Mouse (Mus musculus) frontal cortex, postnatal 25 days (tissue): ENCODE data around the gene Zfp367.

Source experiments
- DNase-seq, 2 experiments: peaks; one replicate each; pipeline ENCODE4 v3.0.0; 2022; ENCODE audit warnings: low spot score in 2 of 2

Gene Zfp367

DNA sequence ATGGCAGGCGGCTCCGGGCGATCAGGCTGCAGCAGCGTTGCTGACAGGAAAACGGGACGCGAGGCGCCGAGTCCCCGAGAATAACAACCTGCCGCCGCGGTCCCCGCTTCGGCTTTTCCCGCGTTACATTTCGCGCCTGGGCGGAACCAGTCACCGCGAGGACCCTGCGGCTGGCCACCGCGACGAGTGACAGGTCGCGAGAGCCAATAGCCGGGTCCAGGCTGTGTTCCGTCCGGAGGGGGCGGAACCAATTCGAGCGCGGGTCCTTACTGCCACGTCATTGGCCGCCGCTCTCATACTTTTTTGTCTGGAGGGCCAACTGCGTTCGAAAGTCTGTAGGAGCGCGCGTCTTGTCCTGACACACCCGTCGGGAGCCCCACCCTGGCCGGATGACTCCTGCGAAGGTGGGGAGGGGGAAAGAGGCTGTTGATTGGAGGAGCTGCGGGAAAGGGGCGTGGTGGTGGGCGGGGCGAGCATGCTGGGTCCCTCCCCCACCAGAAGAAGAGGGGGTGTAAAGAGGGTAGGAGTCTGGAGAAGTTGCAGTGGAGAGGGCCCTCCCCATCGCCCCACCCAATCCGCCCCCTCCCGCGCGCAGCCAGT is at the start of gene Zfp367:
Gene Zfp367 (minus strand): TSS at position 120 of the 600 bp plus-strand sequence.
- peak; percentile 88 to 94 for DNase-seq

- no peak for DNase-seq
Observed at GRCm38 (mm10) chr13:64200911-64201310, 47.9 kb upstream of the Zfp367 start.

DNA sequence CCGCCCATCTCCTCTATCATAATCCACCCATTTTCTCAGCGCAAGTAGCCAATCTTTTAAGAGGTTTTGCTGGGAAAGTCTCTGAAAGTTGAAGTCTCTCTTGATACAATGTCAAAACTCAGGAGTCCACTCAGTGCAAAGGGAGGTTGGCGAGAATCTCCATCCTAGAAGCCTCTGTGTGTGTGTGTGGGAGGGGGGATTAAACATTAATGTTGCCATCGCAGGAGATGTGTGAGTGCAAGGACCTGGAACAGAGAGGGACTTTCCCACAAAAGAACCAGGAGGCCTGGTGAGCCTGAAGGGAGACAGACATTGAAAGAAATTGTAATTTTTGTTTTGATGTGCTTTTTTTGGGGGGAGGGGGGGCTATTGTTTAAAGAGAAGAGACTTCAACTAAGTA is 45.3 kb upstream of the Zfp367 start:
- DNase-seq: no peak

GRCm38 (mm10) chr13:64197899-64198298 is 44.9 kb upstream of the Zfp367 start:
- DNase-seq: no peak

DNA sequence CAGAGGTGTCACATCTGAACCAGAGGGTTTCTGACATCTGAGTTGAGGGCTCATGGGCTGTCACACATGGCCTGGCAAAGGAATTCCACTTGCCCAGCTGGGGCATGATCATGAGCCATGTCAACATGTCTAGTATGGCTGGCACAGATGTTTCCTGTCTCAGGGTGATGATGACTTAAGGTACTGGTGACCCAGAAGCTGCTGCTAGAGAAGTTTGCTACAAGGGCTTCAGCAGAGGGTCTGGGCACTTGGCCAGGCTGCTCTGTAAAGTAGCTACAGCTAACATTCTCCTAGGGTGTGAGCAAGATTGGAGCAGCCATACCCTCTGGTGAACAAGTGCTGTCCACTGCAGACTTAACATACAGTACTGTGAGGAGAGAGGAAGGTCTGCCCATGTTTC is 34.1 kb upstream of the Zfp367 start:
- no peak for DNase-seq

- DNase-seq: no peak
Observed at GRCm38 (mm10) chr13:64186516-64186915, 33.5 kb upstream of the Zfp367 start.

DNA sequence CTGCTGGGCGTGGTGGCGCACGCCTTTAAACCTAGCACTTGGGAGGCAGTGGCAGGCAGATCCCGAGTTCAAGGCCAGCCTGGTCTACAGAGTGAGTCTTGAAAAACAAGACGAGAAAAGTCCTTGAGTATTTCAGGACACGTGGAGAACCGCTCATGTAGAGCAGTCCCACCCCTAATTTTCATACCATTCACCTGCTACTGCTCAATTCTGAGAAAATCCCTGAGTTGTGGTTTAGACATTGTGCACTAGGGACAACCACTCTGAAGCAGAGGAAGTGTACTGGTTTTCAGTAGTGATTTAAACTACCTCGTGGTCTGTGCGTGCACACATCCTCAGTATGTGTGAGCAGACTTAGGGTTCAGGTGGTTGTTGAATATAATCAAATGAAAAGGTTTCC is 32.6 kb upstream of the Zfp367 start:
- DNase-seq: no peak

DNA sequence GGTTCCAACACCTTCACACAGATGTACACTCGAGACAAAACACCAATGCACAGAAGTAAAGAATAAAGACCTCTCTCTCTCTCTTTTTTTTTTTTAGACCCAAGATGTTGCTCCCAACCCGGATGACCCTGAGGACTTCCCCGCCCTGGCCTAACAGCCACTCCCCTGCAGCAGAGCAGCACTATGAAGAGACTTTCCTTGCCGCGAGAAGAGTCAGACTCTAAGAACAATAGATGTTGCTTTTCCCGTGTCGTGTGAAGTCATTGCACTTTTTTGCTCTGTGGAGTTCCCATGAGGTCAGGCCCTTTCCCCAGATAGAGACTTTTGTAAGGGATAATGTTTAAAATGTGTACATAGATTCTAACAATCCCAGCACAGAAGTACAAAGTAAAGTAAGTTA is 32.2 kb upstream of the Zfp367 start:
- DNase-seq: no peak

DNA sequence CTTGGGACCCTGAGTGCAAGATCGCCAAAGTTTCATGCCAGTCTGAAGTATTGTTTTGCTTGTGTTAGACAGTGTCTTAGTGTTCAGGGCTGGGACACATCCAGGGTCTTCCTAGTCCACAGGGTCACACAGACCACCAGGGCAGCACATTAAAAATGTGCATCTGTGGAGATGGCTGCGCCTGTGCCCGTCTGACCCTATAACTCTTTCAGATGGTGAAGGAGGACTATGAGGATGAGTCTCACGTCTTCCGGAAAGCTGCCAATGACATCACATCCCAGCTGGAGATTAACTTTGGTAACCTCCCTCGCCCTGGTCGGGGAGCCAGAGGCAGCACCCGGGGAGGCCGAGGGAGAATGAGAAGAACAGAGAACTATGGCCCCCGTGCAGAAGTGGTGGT is 31.4 kb upstream of the Zfp367 start:
- no peak for DNase-seq

DNA sequence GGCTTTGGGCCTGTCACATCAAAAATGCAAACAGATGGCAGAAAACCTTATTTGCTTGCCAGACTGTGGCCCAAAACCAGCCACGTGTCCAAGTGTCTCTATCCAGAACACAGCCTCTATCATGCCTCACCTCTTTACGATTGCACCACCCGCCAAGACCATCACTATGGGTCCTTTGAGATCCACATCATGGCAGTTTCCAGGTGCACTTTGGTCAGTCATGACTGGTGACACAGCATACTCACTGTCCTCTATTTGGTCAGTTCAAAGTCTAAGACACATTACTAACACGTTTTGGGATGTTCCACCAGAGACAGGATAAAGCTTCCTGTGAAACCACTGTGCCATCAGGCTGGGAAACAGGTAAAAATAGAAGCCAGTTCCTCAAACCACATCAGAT is 30.6 kb upstream of the Zfp367 start:
- DNase-seq: no peak

DNA sequence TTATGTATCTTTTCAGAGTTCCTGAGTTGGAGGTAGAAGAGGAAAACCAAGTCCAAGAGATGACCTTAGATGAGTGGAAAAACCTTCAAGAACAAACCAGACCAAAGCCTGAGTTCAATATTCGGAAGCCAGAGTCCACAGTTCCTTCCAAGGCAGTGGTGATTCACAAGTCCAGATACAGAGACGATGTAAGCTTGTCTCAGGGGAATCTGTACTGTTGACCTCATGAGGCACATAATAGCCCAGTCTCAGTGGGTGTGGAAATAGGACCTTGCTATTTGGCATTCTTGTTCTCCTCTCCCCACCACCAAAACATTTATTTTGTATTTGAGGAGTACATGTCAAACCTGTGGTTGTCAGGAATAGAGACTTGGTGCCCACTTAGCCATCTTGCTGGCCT is 29.1 kb upstream of the Zfp367 start:
- DNase-seq: no peak

GRCm38 (mm10) chr13:64180888-64181287 is 27.9 kb upstream of the Zfp367 start:
- DNase-seq: peak in 1 of 2 experiments; percentile 43

- no peak for DNase-seq
Observed at GRCm38 (mm10) chr13:64180300-64180699, 27.3 kb upstream of the Zfp367 start.

GRCm38 (mm10) chr13:64178746-64179652 is 26.0 kb upstream of the Zfp367 start:
- no peak for DNase-seq

GRCm38 (mm10) chr13:64178000-64178399 is 25.0 kb upstream of the Zfp367 start:
- no peak for DNase-seq

- DNase-seq: no peak
Observed at GRCm38 (mm10) chr13:64169746-64170145, 16.7 kb upstream of the Zfp367 start.

GRCm38 (mm10) chr13:64163147-64163715 is 10.2 kb upstream of the Zfp367 start:
- DNase-seq: no peak

GRCm38 (mm10) chr13:64162626-64163025 is 9.6 kb upstream of the Zfp367 start:
- DNase-seq: no peak

DNA sequence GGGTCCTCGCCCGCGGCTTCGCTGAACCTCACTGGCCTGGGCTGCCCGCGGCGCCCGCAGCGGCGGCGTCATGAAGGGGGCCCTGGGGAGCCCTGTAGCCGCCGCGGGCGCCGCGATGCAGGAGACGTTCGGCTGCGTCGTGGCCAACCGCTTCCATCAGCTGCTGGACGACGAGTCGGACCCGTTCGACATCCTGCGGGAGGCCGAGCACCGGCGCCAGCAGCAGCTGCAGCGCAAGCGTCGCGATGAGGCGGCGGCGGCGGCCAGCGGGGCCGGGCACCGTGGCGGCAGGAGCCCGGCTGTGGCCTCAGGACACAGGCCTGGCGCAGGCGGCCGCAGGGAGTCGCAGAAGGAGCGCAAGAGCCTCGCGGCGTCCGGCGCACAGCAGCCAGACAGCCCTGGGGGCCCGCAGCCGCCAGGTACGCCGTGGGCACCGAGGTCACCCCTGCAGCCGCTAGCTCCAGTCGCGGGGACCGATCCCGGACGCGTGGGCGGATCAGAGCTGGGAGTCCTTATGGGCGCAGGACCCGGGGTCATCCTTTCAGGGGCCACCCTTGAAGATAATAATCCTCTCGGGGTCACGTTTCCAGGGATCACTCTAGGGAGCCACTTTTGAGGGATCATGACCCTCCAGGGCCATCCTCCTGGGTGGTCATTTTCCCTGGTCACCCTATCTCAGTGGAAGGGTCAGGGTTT is 9.1 kb upstream of the Zfp367 start:
- DNase-seq: peak; percentile 33 to 42

DNA sequence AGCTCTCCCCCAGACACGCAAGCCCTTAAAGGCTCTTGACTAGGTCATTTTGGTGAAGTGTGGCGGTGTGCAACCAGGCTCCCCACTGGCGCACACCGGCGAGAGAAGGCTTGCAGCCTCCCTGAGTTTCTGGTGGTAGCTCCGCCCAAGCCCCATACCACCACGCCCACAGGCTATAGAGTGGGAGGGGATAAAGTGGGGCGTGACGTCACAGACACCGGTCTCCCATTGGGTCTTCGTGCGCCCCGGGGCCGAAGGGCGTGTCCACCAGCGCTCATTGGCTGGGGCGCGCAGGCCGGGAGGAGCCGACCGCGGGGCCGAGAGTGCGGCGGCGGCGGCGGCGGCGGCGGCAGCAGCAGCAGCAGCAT is 8.5 kb upstream of the Zfp367 start, which contains the start of gene Habp4:
Gene Habp4 (plus strand): TSS at position 277 of the 368 bp plus-strand sequence.
- DNase-seq: peak; percentile 91 to 96

- DNase-seq: no peak
Observed at GRCm38 (mm10) chr13:64156966-64157365, 4.0 kb upstream of the Zfp367 start.

DNA sequence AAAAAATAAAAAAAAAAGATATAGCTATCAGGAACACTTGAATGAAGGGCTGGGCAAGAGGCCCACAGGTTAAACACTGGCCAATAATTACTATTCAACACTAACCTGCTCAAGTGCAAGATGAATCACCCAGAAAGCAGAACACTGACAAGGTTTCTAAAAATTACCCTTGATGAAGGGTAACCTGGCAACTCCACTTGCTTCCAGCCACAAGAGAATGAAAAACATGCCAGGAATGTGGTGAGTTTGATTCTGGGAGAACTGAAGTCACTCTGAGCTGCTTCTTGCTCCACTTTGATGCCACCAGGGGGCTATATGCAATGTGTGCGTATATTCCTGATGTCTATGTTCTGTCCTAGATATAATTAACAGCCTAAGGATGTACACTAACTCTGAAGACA is 2.2 kb upstream of the Zfp367 start:
- DNase-seq: no peak
